Mouse (Mus musculus): Measurements from ENCODE around the gene Rbp2.

GRCm38 (mm10) chr9:98544042-98544441 lies 58.1 kb downstream of the Rbp2 start:
- TF ChIP-seq EP300 (optimal IDR thresholded peaks at IDR 0.05) (no peak), CTCF (IDR thresholded peaks at IDR 0.05; ENCODE audit: low read depth) (no peak)
